Mouse (Mus musculus) embryonic facial prominence, embryonic 13.5 days (tissue): ENCODE results near the gene Esam. TPM values are rescaled to one million over a fixed set of nuclear protein-coding genes. Genes with fewer than 3 reads are reported as not detected.

ENCODE experiments used
- ATAC-seq: fragments of 200-750 bp; cut with Nextera tagmentation; 2 replicates; pipeline ENCODE4 v1.8.0; 2017; ENCODE audit warnings: low read depth; ENCODE audit not compliant: insufficient number of reproducible peaks, insufficient read depth, low FRiP score, low TSS enrichment
- H3K27ac ChIP-seq: fragments of 300-500 bp; sonication (generic); 2 replicates; pipeline ENCODE4 v1.5.1; 2015; ENCODE audit warnings: moderate library complexity, mild to moderate bottlenecking, inconsistent platforms
- H3K27me3 ChIP-seq: fragments of 300-500 bp; sonication (generic); 2 replicates; pipeline ENCODE4 v1.6.1; 2015; ENCODE audit warnings: mild to moderate bottlenecking, inconsistent platforms
- H3K36me3 ChIP-seq: fragments of 300-500 bp; sonication (generic); 2 replicates; pipeline ENCODE4 v1.6.1; 2015; ENCODE audit warnings: mild to moderate bottlenecking, inconsistent platforms
- H3K4me1 ChIP-seq: fragments of 300-500 bp; sonication (generic); 2 replicates; pipeline ENCODE4 v1.6.1; 2015; ENCODE audit warnings: inconsistent platforms
- H3K4me2 ChIP-seq: fragments of 300-500 bp; sonication (generic); 2 replicates; pipeline ENCODE4 v1.6.1; 2015; ENCODE audit warnings: moderate library complexity, mild to moderate bottlenecking, inconsistent platforms
- H3K4me3 ChIP-seq: fragments of 300-500 bp; sonication (generic); 2 replicates; pipeline ENCODE4 v1.5.1; 2015; ENCODE audit warnings: mild to moderate bottlenecking, inconsistent platforms
- H3K9ac ChIP-seq: fragments of 300-500 bp; sonication (generic); 2 replicates; pipeline ENCODE4 v1.6.1; 2015; ENCODE audit warnings: mild to moderate bottlenecking, inconsistent platforms
- H3K9me3 ChIP-seq: fragments of 300-500 bp; sonication (generic); 2 replicates; pipeline ENCODE4 v1.6.1; 2016; ENCODE audit warnings: inconsistent platforms
- WGBS: fragments of 180-500 bp; shearing (Covaris S2); methylation state at CpG from one replicate; pipeline ENCODE4 v1.1.7; 2015; ENCODE audit warnings: mixed read lengths; 5-methylcytosine and 5-hydroxymethylcytosine counted together
- polyA plus RNA-seq: library from polyadenylated mRNA; unstranded; fragments of >200 nt; fragmentation: Nextera tagmentation; extraction: Ambion mirVana; gene quantifications from 2 replicates; pipeline ENCODE4 v1.2.1, GENCODE M21; 2015

Gene Esam
- polyA plus RNA-seq, 1 experiment from 2014 or later: 39.5 TPM

- ATAC-seq: no peak
- no peak overlapping the region for H3K27ac ChIP-seq
- peaks cover 18% of the 10 kb centered on the region for H3K27me3 ChIP-seq
- H3K4me1 ChIP-seq: peaks cover 7% of the 10 kb centered on the region
- WGBS: 84% methylated on average over 4 of the region's 4 CpGs
- no peaks in the 10 kb centered on the region for H3K9me3 ChIP-seq
- no peak overlapping the region for H3K9ac ChIP-seq
- H3K36me3 ChIP-seq: no peaks in the 10 kb centered on the region
- no peak overlapping the region for H3K4me3 ChIP-seq
- H3K4me2 ChIP-seq: no peak overlapping the region
Measured at GRCm38 (mm10) chr9:37536851-37537250, 9.0 kb downstream of the Esam start.

GRCm38 (mm10) chr9:37537658-37538250 is 9.9 kb downstream of the Esam start:
- 56% methylated on average over 5 of the region's 5 CpGs for WGBS
- no peak overlapping the region for H3K27ac ChIP-seq
- H3K4me1 ChIP-seq: peaks cover 7% of the 10 kb centered on the region
- no peaks in the 10 kb centered on the region for H3K36me3 ChIP-seq
- H3K4me3 ChIP-seq: no peak overlapping the region
- H3K4me2 ChIP-seq: no peak overlapping the region
- H3K9ac ChIP-seq: no peak overlapping the region
- no peak for ATAC-seq
- peaks cover 13% of the 10 kb centered on the region for H3K27me3 ChIP-seq
- H3K9me3 ChIP-seq: no peaks in the 10 kb centered on the region

GRCm38 (mm10) chr9:37539170-37540025 is 11.5 kb downstream of the Esam start, which contains the start of gene Vsig2:
Gene Vsig2 (plus strand): TSS chr9:37539255.
- 47% methylated on average over 23 of the region's 23 CpGs for WGBS

GRCm38 (mm10) chr9:37540226-37540625 is 12.3 kb downstream of the Esam start:
- H3K9me3 ChIP-seq: no peaks in the 10 kb centered on the region
- H3K4me1 ChIP-seq: peaks cover 17% of the 10 kb centered on the region
- no peak for ATAC-seq
- no peak overlapping the region for H3K4me2 ChIP-seq
- H3K27me3 ChIP-seq: peaks cover 10% of the 10 kb centered on the region
- WGBS: 86% methylated on average over 4 of the region's 4 CpGs
- no peak overlapping the region for H3K4me3 ChIP-seq
- no peak overlapping the region for H3K27ac ChIP-seq
- no peak overlapping the region for H3K9ac ChIP-seq
- H3K36me3 ChIP-seq: no peaks in the 10 kb centered on the region

More at GRCm38 (mm10) chr9:37539170-37540025, 11.5 kb downstream of the Esam start, which contains the start of gene Vsig2:
- H3K27me3 ChIP-seq: peaks cover 6% of the 10 kb centered on the region; the same call in 1 of the 2 replicates
- no peak within 1 kb of the TSS for H3K4me3 ChIP-seq
- no peak within 1 kb of the TSS for H3K27ac ChIP-seq
- no peak within 1 kb of the TSS for H3K9ac ChIP-seq
- H3K4me1 ChIP-seq: peaks cover 12% of the 10 kb centered on the region
- H3K4me2 ChIP-seq: 0 out of 2 replicates have a peak within 1 kb of the TSS, but pooled peaks have one; percentile 14
- no peak for ATAC-seq
- H3K36me3 ChIP-seq: no peaks in the 10 kb centered on the region
- H3K9me3 ChIP-seq: no peaks in the 10 kb centered on the region

GRCm38 (mm10) chr9:37540701-37541575 is 13.1 kb downstream of the Esam start:
- no peaks in the 10 kb centered on the region for H3K36me3 ChIP-seq
- H3K4me3 ChIP-seq: no peak overlapping the region
- H3K4me2 ChIP-seq: no peak overlapping the region
- H3K27ac ChIP-seq: no peak overlapping the region
- ATAC-seq: no peak
- WGBS: 81% methylated on average over 6 of the region's 6 CpGs
- no peak overlapping the region for H3K9ac ChIP-seq
- H3K4me1 ChIP-seq: peaks cover 24% of the 10 kb centered on the region
- no peaks in the 10 kb centered on the region for H3K9me3 ChIP-seq
- peaks cover 17% of the 10 kb centered on the region for H3K27me3 ChIP-seq

- no peaks in the 10 kb centered on the region for H3K36me3 ChIP-seq
- no peak overlapping the region for H3K27ac ChIP-seq
- peaks cover 28% of the 10 kb centered on the region for H3K27me3 ChIP-seq
- H3K4me2 ChIP-seq: no peak overlapping the region
- no peak overlapping the region for H3K9ac ChIP-seq
- peaks cover 24% of the 10 kb centered on the region for H3K4me1 ChIP-seq
- H3K9me3 ChIP-seq: no peaks in the 10 kb centered on the region
- H3K4me3 ChIP-seq: no peak overlapping the region
- 70% methylated on average over 7 of the region's 7 CpGs for WGBS
- ATAC-seq: 0 out of 2 replicates have a peak, but pooled peaks have one; percentile 18
Measured at GRCm38 (mm10) chr9:37541851-37542642, 14.2 kb downstream of the Esam start.

- no peaks in the 10 kb centered on the region for H3K36me3 ChIP-seq
- ATAC-seq: 0 out of 2 replicates have a peak, but pooled peaks have one; percentile 24
- peak overlapping the region; percentile 69 for H3K4me2 ChIP-seq
- H3K4me3 ChIP-seq: peak overlapping the region; percentile 38
- no peak overlapping the region for H3K27ac ChIP-seq
- peaks cover 40% of the 10 kb centered on the region for H3K27me3 ChIP-seq
- H3K9ac ChIP-seq: 0 out of 2 replicates have a peak overlapping the region, but pooled peaks have one; percentile 54
- peaks cover 24% of the 10 kb centered on the region for H3K4me1 ChIP-seq
- WGBS: 28% methylated on average over 12 of the region's 12 CpGs
- no peaks in the 10 kb centered on the region for H3K9me3 ChIP-seq
Measured at GRCm38 (mm10) chr9:37543869-37544440, 16.1 kb downstream of the Esam start.

GRCm38 (mm10) chr9:37544447-37545165 is 16.7 kb downstream of the Esam start:
- no peaks in the 10 kb centered on the region for H3K9me3 ChIP-seq
- no peaks in the 10 kb centered on the region for H3K36me3 ChIP-seq
- peak overlapping the region; percentile 38 for H3K4me3 ChIP-seq
- no peak overlapping the region for H3K27ac ChIP-seq
- under 1% methylated on average over 29 of the region's 29 CpGs for WGBS
- peaks cover 46% of the 10 kb centered on the region for H3K27me3 ChIP-seq
- 0 out of 2 replicates have a peak, but pooled peaks have one; percentile 26 for ATAC-seq
- H3K9ac ChIP-seq: peak overlapping the region; percentile 54
- H3K4me2 ChIP-seq: peak overlapping the region; percentile 69
- peaks cover 17% of the 10 kb centered on the region for H3K4me1 ChIP-seq

GRCm38 (mm10) chr9:37545166-37545610 is 17.3 kb downstream of the Esam start:
- peaks cover 52% of the 10 kb centered on the region for H3K27me3 ChIP-seq
- H3K4me1 ChIP-seq: peaks cover 17% of the 10 kb centered on the region
- 7% methylated on average over 15 of the region's 17 CpGs for WGBS
- no peaks in the 10 kb centered on the region for H3K36me3 ChIP-seq
- H3K4me2 ChIP-seq: peak overlapping the region; percentile 69
- ATAC-seq: no peak
- H3K9me3 ChIP-seq: no peaks in the 10 kb centered on the region
- H3K4me3 ChIP-seq: peak overlapping the region; percentile 38
- no peak overlapping the region for H3K9ac ChIP-seq
- no peak overlapping the region for H3K27ac ChIP-seq
